Mouse (Mus musculus): Measurements from ENCODE around the gene Ralbp1.

Gene Ralbp1

GRCm38 (mm10) chr17:65847694-65848449, 37.7 kb downstream of the Ralbp1 start:
- peak in 1 of 2 experiments; percentile 36 for DNase-seq

- no peak for DNase-seq
These were observed 40.2 kb downstream of the Ralbp1 start for GRCm38 (mm10) chr17:65845423-65845822.

- DNase-seq = peak; percentile 45 to 64
These were observed 42.8 kb downstream of the Ralbp1 start for GRCm38 (mm10) chr17:65842669-65843381.

- peak in 1 of 2 experiments; percentile 19 for DNase-seq
These were observed 45.9 kb downstream of the Ralbp1 start for GRCm38 (mm10) chr17:65839541-65840256.

GRCm38 (mm10) chr17:65836746-65837145, 48.9 kb downstream of the Ralbp1 start:
- no peak for DNase-seq

GRCm38 (mm10) chr17:65833891-65834290, 51.7 kb downstream of the Ralbp1 start:
- DNase-seq = peak in 1 of 2 experiments; percentile 23

- peak; percentile 24 to 32 for DNase-seq
These were observed 55.3 kb downstream of the Ralbp1 start for GRCm38 (mm10) chr17:65830216-65830863.

GRCm38 (mm10) chr17:65828951-65829350, 56.6 kb downstream of the Ralbp1 start:
- peak; percentile 31 to 57 for DNase-seq

GRCm38 (mm10) chr17:65827904-65828303, 57.7 kb downstream of the Ralbp1 start:
- peak in 1 of 2 experiments; percentile 3 for DNase-seq

- DNase-seq = peak in 1 of 2 experiments; percentile 22
These were observed 58.3 kb downstream of the Ralbp1 start for GRCm38 (mm10) chr17:65827119-65827840.

- peak in 1 of 2 experiments; percentile 26 for DNase-seq
These were observed 59.3 kb downstream of the Ralbp1 start for GRCm38 (mm10) chr17:65826257-65826656.

- DNase-seq = peak; percentile 23 to 51
These were observed 61.4 kb downstream of the Ralbp1 start for GRCm38 (mm10) chr17:65824246-65824645.

GRCm38 (mm10) chr17:65822423-65822822, 63.2 kb downstream of the Ralbp1 start:
- DNase-seq = peak in 1 of 2 experiments; percentile 37

GRCm38 (mm10) chr17:65820197-65820596, 65.4 kb downstream of the Ralbp1 start:
- no peak for DNase-seq

GRCm38 (mm10) chr17:65813763-65814162, 71.8 kb downstream of the Ralbp1 start:
- DNase-seq = no peak

- no peak for DNase-seq
These were observed 74.6 kb downstream of the Ralbp1 start for GRCm38 (mm10) chr17:65811032-65811431.

- DNase-seq = no peak
These were observed 79.2 kb downstream of the Ralbp1 start for GRCm38 (mm10) chr17:65806416-65806815.

GRCm38 (mm10) chr17:65805966-65806365, 79.6 kb downstream of the Ralbp1 start:
- no peak for DNase-seq

- DNase-seq = no peak
These were observed 83.6 kb downstream of the Ralbp1 start for GRCm38 (mm10) chr17:65802026-65802425.

GRCm38 (mm10) chr17:65800451-65800850, 85.1 kb downstream of the Ralbp1 start:
- DNase-seq = no peak

GRCm38 (mm10) chr17:65799353-65799752, 86.2 kb downstream of the Ralbp1 start:
- DNase-seq = no peak

GRCm38 (mm10) chr17:65798446-65798845, 87.2 kb downstream of the Ralbp1 start:
- DNase-seq = no peak
